Mouse (Mus musculus) forebrain, postnatal 0 days (tissue): ENCODE data around the gene Dbp. TPM values are rescaled to one million over a fixed set of nuclear protein-coding genes. Genes with fewer than 3 reads are reported as not detected.

Source experiments
- ATAC-seq: fragments of 200-750 bp; cut with Nextera tagmentation; 2 replicates; pipeline ENCODE4 v1.8.0; 2017; ENCODE audit warnings: mild to moderate bottlenecking, moderate library complexity
- DNase-seq: peaks from one replicate; pipeline ENCODE4 v3.0.0-alpha.2; 2015
- H3K27ac ChIP-seq: fragments of 300-500 bp; sonication (generic); 2 replicates; pipeline ENCODE4 v1.5.1; 2014; ENCODE audit warnings: low read depth, mild to moderate bottlenecking, antibody characterized with exemption, low read length, moderate library complexity, mixed read lengths
- H3K27me3 ChIP-seq: fragments of 300-500 bp; sonication (generic); 2 replicates; pipeline ENCODE4 v1.6.1; 2014; ENCODE audit warnings: mild to moderate bottlenecking, low read length, mixed read lengths; ENCODE audit not compliant: insufficient read depth
- H3K36me3 ChIP-seq: fragments of 300-500 bp; sonication (generic); 2 replicates; pipeline ENCODE4 v1.6.1; 2014; ENCODE audit warnings: mild to moderate bottlenecking, moderate library complexity; ENCODE audit not compliant: insufficient read depth
- H3K4me1 ChIP-seq: fragments of 300-500 bp; sonication (generic); 2 replicates; pipeline ENCODE4 v1.6.1; 2014; ENCODE audit warnings: antibody characterized with exemption; ENCODE audit not compliant: insufficient read depth
- H3K4me2 ChIP-seq: fragments of 300-500 bp; sonication (generic); 2 replicates; pipeline ENCODE4 v1.6.1; 2014; ENCODE audit warnings: low read depth, mild to moderate bottlenecking, moderate library complexity
- H3K4me3 ChIP-seq: fragments of 300-500 bp; sonication (generic); 2 replicates; pipeline ENCODE4 v1.5.1; 2014; ENCODE audit warnings: low read depth, low read length, mixed read lengths
- H3K9ac ChIP-seq: fragments of 300-500 bp; sonication (generic); 2 replicates; pipeline ENCODE4 v1.6.1; 2014; ENCODE audit warnings: mild to moderate bottlenecking
- H3K9me3 ChIP-seq: fragments of 300-500 bp; sonication (generic); 2 replicates; pipeline ENCODE4 v1.6.1; 2016; ENCODE audit warnings: low read length
- CTCF ChIP-seq: sonication (generic); IDR thresholded peaks from 2 replicates; pipeline ENCODE4 v1.5.1; 2016; ENCODE audit warnings: antibody characterized with exemption, control low read depth, low read depth
- WGBS: fragments of 180-500 bp; shearing (Covaris S2); extraction: QIAGEN DNeasy Blood & Tissue Kit; methylation state at CpG from one replicate; pipeline ENCODE4 v1.1.7; 2014; 5-methylcytosine and 5-hydroxymethylcytosine counted together
- polyA plus RNA-seq: library from polyadenylated mRNA; unstranded; fragments of >200 nt; fragmentation: Nextera tagmentation; extraction: Ambion mirVana; gene quantifications from 2 replicates; pipeline ENCODE4 v1.2.1, GENCODE M21; 2015
- total RNA-seq: library from RNA; depleted of rRNA; stranded (reverse); fragments of >200 nt; gene quantifications from 2 replicates; pipeline ENCODE4 v1.2.3, GENCODE M21; 2014

Dbp gene
- total and polyA plus RNA-seq, 2 experiments from 2014 or later: 6.6 to 9.0 TPM

DNA sequence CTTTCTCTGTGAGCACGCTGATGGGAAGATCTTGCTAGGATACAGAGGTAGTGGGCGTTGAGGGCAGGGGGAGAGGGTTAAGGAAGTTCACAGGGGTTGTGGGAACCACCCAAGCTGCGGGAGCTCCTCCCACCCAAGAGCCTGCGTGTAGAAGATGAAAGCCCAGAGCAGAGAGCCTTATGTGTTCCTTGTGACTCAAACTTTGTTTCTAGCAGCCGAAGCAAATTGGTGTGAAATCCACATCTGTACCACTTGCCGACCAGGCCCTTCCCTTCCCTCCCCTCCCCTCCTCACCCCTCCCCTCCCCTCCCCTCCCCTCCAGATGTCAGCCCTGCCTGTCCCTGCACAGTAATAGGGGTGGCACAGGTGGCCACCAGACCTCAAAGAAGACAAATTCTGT lies 9.8 kb upstream of the Dbp start:
- DNase-seq: no peak
- Histone ChIP-seq H3K9ac (no peak overlapping the region), H3K4me2 (no peak overlapping the region), H3K9me3 (no peaks in the 10 kb centered on the region), H3K27me3 (no peaks in the 10 kb centered on the region), H3K4me1 (peaks cover 8% of the 10 kb centered on the region; the same call in 1 of the 2 replicates), H3K27ac (no peak overlapping the region), H3K36me3 (no peaks in the 10 kb centered on the region), H3K4me3 (no peak overlapping the region)
- no peak for ATAC-seq
- TF ChIP-seq CTCF: no peak
- WGBS: 42% methylated on average over 6 of the region's 6 CpGs

DNA sequence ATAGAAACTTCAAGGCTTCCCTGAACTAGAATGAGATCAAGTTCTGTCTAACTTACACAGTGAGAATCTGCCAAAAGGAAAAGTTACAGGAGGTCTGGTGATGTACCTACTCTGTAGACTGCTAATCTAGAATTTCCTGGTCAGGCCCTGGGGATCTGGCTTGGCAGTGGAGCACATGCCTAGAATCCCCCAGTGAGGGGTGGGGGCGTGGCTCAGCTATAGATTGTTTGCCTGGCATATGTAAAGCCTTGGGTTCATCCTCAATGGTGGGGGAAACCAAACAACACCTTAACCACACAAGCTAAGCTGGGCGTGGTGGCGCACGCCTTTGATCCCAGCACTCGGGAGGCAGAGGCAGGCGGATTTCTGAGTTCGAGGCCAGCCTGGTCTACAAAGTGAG lies 7.0 kb upstream of the Dbp start:
- DNase-seq (no peak), ATAC-seq (no peak)
- peaks cover 18% of the 10 kb centered on the region for H3K4me1 ChIP-seq
- H3K9ac ChIP-seq: no peak overlapping the region
- H3K27ac ChIP-seq: no peak overlapping the region
- no peaks in the 10 kb centered on the region for H3K9me3 ChIP-seq
- H3K4me3 ChIP-seq: no peak overlapping the region
- WGBS: 87% methylated on average over 6 of the region's 7 CpGs
- no peaks in the 10 kb centered on the region for H3K27me3 ChIP-seq
- no peak overlapping the region for H3K4me2 ChIP-seq
- H3K36me3 ChIP-seq: no peaks in the 10 kb centered on the region
- no peak for TF ChIP-seq CTCF

DNA sequence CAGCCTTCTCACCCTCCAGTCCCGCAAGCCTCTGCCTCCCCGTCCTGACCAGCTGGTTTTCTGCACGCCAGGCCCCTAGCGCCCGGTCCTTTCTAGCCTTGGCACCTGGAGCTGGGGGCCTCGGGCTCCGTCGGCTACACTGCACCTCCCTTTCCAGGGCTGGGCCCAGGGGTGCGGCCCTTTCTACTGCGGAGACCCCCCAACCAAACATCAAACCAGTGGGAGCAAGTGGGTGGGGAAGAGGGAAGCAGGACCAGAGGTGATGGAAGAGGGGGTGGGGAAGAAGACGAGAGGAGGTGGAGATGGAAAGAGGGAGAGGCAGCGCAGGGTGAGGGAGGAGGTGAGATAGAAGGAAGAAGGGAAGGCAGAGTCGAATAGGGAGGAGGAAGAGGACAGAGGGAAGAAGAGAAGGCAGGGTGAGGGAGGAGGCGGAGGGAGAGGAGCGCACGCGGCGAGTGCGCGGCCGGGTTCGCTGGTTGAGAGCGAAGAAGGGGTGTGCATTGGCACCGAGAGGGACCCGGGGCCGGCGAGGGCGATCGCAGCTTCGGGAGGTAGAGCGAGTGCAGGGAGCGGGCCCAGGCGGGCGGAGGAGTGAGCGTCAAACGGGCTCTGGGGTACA lies 5.3 kb upstream of the Dbp start, which contains the start of gene Car11:
TSS of gene Car11 (plus strand) at position 321 of the 619 bp plus-strand sequence.
- H3K4me2 ChIP-seq: peak within 1 kb of the TSS; percentile 95
- H3K4me3 ChIP-seq: peak within 1 kb of the TSS; percentile 54
- no peak for TF ChIP-seq CTCF
- DNase-seq (peak; percentile 62), ATAC-seq (peak; percentile 12; the same call in 1 of the 2 replicates)
- H3K27me3 ChIP-seq: no peaks in the 10 kb centered on the region
- H3K4me1 ChIP-seq: peaks cover 29% of the 10 kb centered on the region
- no peaks in the 10 kb centered on the region for H3K9me3 ChIP-seq
- H3K36me3 ChIP-seq: no peaks in the 10 kb centered on the region
- peak within 1 kb of the TSS; percentile 93 for H3K27ac ChIP-seq
- WGBS: 1% methylated on average over 35 of the region's 36 CpGs
- H3K9ac ChIP-seq: peak within 1 kb of the TSS; percentile 78

DNA sequence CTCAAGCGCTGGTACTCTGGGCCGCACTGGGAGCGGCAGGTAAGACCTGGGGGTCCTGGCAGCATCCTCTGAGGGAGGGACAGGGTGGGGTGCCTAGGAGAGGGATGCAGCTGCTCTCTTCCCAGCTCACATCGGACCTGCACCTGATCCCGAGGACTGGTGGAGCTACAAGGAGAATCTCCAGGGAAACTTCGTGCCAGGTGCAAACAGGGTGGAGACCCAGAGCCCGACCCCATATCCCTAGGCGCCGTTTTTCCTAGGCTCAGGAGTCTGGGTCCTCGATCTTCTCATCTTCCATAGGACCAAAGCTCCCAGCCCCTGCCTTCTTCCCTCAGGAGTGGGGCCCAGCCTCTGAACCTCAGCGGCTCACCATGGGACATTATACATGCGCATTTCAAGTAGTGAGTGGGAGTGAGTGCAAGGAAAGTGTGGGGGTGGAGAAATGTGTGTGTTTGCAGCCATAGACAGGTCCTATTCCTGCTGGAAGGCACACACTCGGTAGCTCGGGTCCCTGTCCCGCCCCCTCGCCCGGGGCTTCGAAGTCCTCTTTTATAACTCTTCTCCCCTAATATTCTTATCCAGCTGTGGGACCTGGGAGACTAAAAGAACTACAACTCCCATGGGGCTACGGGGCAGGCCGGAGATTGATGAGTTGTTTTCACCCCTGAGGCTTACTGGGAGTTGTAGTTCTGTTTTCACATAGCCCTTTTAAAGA lies 4.4 kb upstream of the Dbp start:
- no peak for TF ChIP-seq CTCF
- DNase-seq: peak; percentile 84
- peak overlapping the region; percentile 95 for H3K4me2 ChIP-seq
- H3K27me3 ChIP-seq: no peaks in the 10 kb centered on the region
- WGBS: 2% methylated on average over 19 of the region's 20 CpGs
- H3K36me3 ChIP-seq: no peaks in the 10 kb centered on the region
- H3K9ac ChIP-seq: peak overlapping the region; percentile 78
- peak overlapping the region; percentile 54 for H3K4me3 ChIP-seq
- ATAC-seq: peak; percentile 19; the same call in 1 of the 2 replicates
- H3K4me1 ChIP-seq: peaks cover 31% of the 10 kb centered on the region
- no peaks in the 10 kb centered on the region for H3K9me3 ChIP-seq
- H3K27ac ChIP-seq: peak overlapping the region; percentile 93

DNA sequence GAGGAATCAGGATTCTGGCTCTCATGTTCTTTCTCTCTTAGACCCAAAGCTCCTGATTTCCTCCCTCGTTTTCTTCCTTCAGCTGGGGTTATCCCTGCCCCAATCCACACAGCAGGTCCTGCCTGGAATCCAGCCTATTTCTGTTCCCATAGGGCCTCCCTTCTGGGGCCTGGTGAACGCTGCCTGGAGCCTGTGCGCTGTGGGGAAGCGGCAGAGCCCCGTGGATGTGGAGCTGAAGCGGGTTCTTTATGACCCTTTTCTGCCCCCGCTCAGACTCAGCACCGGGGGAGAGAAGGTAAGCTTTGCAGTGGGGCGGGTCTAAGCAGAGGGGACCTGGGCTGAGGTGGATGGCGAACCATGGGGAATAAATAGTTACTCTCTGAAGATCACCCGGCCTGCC lies 3.8 kb upstream of the Dbp start:
- 23% methylated on average over 11 of the region's 11 CpGs for WGBS
- H3K9me3 ChIP-seq: no peaks in the 10 kb centered on the region
- DNase-seq (no peak), ATAC-seq (no peak)
- H3K27ac ChIP-seq: peak overlapping the region; percentile 93
- no peaks in the 10 kb centered on the region for H3K27me3 ChIP-seq
- H3K9ac ChIP-seq: peak overlapping the region; percentile 78
- H3K4me3 ChIP-seq: peak overlapping the region; percentile 54
- H3K36me3 ChIP-seq: no peaks in the 10 kb centered on the region
- H3K4me1 ChIP-seq: peaks cover 35% of the 10 kb centered on the region
- TF ChIP-seq CTCF: no peak
- H3K4me2 ChIP-seq: peak overlapping the region; percentile 95

DNA sequence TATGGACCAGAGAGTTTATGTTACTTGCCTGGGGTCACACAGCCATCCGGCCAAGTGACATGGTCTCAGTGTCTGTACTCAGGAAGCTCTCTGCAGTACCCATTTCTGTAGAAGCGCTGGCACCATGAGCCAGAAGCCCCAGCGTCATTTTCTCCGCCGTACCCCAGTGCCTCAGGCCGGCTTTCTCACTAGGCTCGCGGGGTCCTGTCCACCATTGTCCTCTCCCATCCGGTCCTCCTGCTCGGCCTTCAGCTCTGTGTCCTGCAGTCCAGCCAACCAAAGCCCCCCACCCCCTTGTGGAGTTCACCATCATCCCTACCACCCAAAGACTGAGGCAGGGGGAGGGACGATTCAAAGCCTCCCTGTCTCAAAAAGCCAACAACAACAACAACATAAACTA lies 3.3 kb upstream of the Dbp start:
- Histone ChIP-seq H3K9me3 (no peaks in the 10 kb centered on the region), H3K4me3 (peak overlapping the region; percentile 54; the same call in 1 of the 2 replicates), H3K4me2 (peak overlapping the region; percentile 95), H3K36me3 (no peaks in the 10 kb centered on the region), H3K9ac (peak overlapping the region; percentile 78; the same call in 1 of the 2 replicates), H3K27me3 (no peaks in the 10 kb centered on the region), H3K27ac (no peak overlapping the region), H3K4me1 (peaks cover 36% of the 10 kb centered on the region)
- 86% methylated on average over 11 of the region's 11 CpGs for WGBS
- no peak for ATAC-seq
- DNase-seq: no peak
- no peak for TF ChIP-seq CTCF

DNA sequence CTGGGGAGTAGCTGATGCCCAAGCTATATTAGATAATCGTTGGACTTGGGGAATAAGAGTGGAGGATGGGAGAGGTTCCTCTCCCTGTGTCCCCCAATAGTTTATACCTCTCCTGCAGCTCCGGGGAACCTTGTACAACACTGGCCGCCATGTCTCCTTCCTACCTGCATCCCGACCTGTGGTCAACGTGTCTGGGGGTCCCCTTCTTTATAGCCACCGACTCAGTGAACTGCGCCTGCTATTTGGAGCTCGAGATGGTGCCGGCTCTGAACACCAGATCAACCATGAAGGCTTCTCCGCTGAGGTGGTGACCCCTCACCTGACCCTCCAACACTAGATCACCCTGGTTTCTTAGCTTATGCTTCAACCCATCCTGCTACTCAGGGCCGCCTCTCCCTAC lies 2.6 kb upstream of the Dbp start:
- no peak for TF ChIP-seq CTCF
- H3K27me3 ChIP-seq: no peaks in the 10 kb centered on the region
- 93% methylated on average over 11 of the region's 11 CpGs for WGBS
- H3K4me3 ChIP-seq: no peak overlapping the region
- H3K9ac ChIP-seq: no peak overlapping the region
- H3K4me1 ChIP-seq: peaks cover 42% of the 10 kb centered on the region
- H3K36me3 ChIP-seq: no peaks in the 10 kb centered on the region
- no peak overlapping the region for H3K27ac ChIP-seq
- no peak overlapping the region for H3K4me2 ChIP-seq
- no peak for ATAC-seq
- no peaks in the 10 kb centered on the region for H3K9me3 ChIP-seq
- DNase-seq: no peak
